Mouse (Mus musculus) spleen, adult 2 months (tissue): ENCODE measurements around the gene Gli2.

ENCODE experiments used
- CTCF ChIP-seq: fragments of 200-500 bp; IDR thresholded peaks from 2 replicates; pipeline ENCODE4 v1.5.1; 2011; ENCODE audit warnings: mild to moderate bottlenecking, inconsistent platforms; ENCODE audit not compliant: insufficient read depth, insufficient read length, insufficient replicate concordance; ENCODE audit errors: extremely low read depth
- POLR2A ChIP-seq: fragments of 200-500 bp; IDR thresholded peaks from 2 replicates; pipeline ENCODE4 v1.6.1; 2011; ENCODE audit warnings: low read depth, low read length, inconsistent platforms

GRCm38 (mm10) chr1:118993775-118994174 lies 59.6 kb downstream of the Gli2 start:
- TF ChIP-seq CTCF (no peak), POLR2A (no peak)
